Mouse (Mus musculus): ENCODE measurements at regions not wholly inside any gene's neighbourhood (a gene's known extent, or its start where the extent isn't known, plus 50 kb on each side); places are given as distances from the start of the nearest gene placed in this dataset.
A peak's percentile ranks its signal among the peaks of the same experiment; 100 is the strongest.

- no peaks in the 10 kb centered on the region for H3K9me3 ChIP-seq (replicated peaks; ENCODE audit: control insufficient read depth, low read length)
- H3K4me2 ChIP-seq, result no peak overlapping the region
- no peak for ATAC-seq (replicated peaks; ENCODE audit: insufficient number of reproducible peaks, low FRiP score, low TSS enrichment)
- H3K36me3 ChIP-seq (ENCODE audit: control insufficient read depth, insufficient read depth, low read length), result no peaks in the 10 kb centered on the region
- H3K4me3 ChIP-seq (ENCODE audit: low read depth, low read length), result no peak overlapping the region
- H3K9ac ChIP-seq (ENCODE audit: low read depth, low read length), result no peak overlapping the region
- 88% methylated on average over 4 of the region's 4 CpGs for WGBS (ENCODE audit: insufficient replicate concordance)
- H3K27ac ChIP-seq (ENCODE audit: low read depth, low read length), result no peak overlapping the region
- H3K4me1 ChIP-seq (ENCODE audit: control insufficient read depth, insufficient read depth, low read length), result peaks cover 5% of the 10 kb centered on the region; the same call in 1 of the 2 replicates
- H3K27me3 ChIP-seq (ENCODE audit: control insufficient read depth, insufficient read depth, low read length), result no peaks in the 10 kb centered on the region
Observed at GRCm38 (mm10) chr14:46313064-46313463, 66.2 kb upstream of the Gm15217 start.

GRCm38 (mm10) chr14:46316521-46316920 lies 62.7 kb upstream of the Gm15217 start:
- no peak overlapping the region for H3K9ac ChIP-seq (ENCODE audit: low read depth, low read length)
- no peaks in the 10 kb centered on the region for H3K36me3 ChIP-seq (ENCODE audit: control insufficient read depth, insufficient read depth, low read length)
- H3K4me1 ChIP-seq (ENCODE audit: control insufficient read depth, insufficient read depth, low read length), result peaks cover 5% of the 10 kb centered on the region; the same call in 1 of the 2 replicates
- no peak overlapping the region for H3K4me3 ChIP-seq (ENCODE audit: low read depth, low read length)
- ATAC-seq (replicated peaks; ENCODE audit: insufficient number of reproducible peaks, low FRiP score, low TSS enrichment), result no peak
- 74% methylated on average over 5 of the region's 5 CpGs for WGBS (ENCODE audit: insufficient replicate concordance)
- no peak overlapping the region for H3K27ac ChIP-seq (ENCODE audit: low read depth, low read length)
- H3K27me3 ChIP-seq (ENCODE audit: control insufficient read depth, insufficient read depth, low read length), result no peaks in the 10 kb centered on the region
- no peak overlapping the region for H3K4me2 ChIP-seq
- H3K9me3 ChIP-seq (replicated peaks; ENCODE audit: control insufficient read depth, low read length), result no peaks in the 10 kb centered on the region

GRCm38 (mm10) chr14:46317406-46318045 lies 61.7 kb upstream of the Gm15217 start:
- Histone ChIP-seq H3K27me3 (ENCODE audit: control insufficient read depth, insufficient read depth, low read length) (no peaks in the 10 kb centered on the region), H3K36me3 (ENCODE audit: control insufficient read depth, insufficient read depth, low read length) (no peaks in the 10 kb centered on the region), H3K9me3 (replicated peaks; ENCODE audit: control insufficient read depth, low read length) (no peaks in the 10 kb centered on the region), H3K4me3 (ENCODE audit: low read depth, low read length) (no peak overlapping the region), H3K9ac (ENCODE audit: low read depth, low read length) (no peak overlapping the region), H3K27ac (ENCODE audit: low read depth, low read length) (no peak overlapping the region), H3K4me2 (peak overlapping the region; percentile 18; the same call in 1 of the 2 replicates), H3K4me1 (ENCODE audit: control insufficient read depth, insufficient read depth, low read length) (peaks cover 5% of the 10 kb centered on the region; the same call in 1 of the 2 replicates)
- 54% methylated on average over 16 of the region's 16 CpGs for WGBS (ENCODE audit: insufficient replicate concordance)
- ATAC-seq (replicated peaks; ENCODE audit: insufficient number of reproducible peaks, low FRiP score, low TSS enrichment), result no peak

GRCm38 (mm10) chr14:46328064-46328463 lies 51.1 kb upstream of the Gm15217 start:
- no peaks in the 10 kb centered on the region for H3K36me3 ChIP-seq (ENCODE audit: control insufficient read depth, insufficient read depth, low read length)
- no peak overlapping the region for H3K4me3 ChIP-seq (ENCODE audit: low read depth, low read length)
- H3K9ac ChIP-seq (ENCODE audit: low read depth, low read length), result no peak overlapping the region
- H3K27me3 ChIP-seq (ENCODE audit: control insufficient read depth, insufficient read depth, low read length), result no peaks in the 10 kb centered on the region
- no peak overlapping the region for H3K4me2 ChIP-seq
- H3K4me1 ChIP-seq (ENCODE audit: control insufficient read depth, insufficient read depth, low read length), result no peaks in the 10 kb centered on the region
- no peak overlapping the region for H3K27ac ChIP-seq (ENCODE audit: low read depth, low read length)
- ATAC-seq (replicated peaks; ENCODE audit: insufficient number of reproducible peaks, low FRiP score, low TSS enrichment), result no peak
- H3K9me3 ChIP-seq (replicated peaks; ENCODE audit: control insufficient read depth, low read length), result no peaks in the 10 kb centered on the region
- 65% methylated on average over 3 of the region's 3 CpGs for WGBS (ENCODE audit: insufficient replicate concordance)
